Comparison of ENCODE assay signal across 10 mouse cellular contexts in genomic region chr2:53689223-53689880, GRCm38 (mm10).
DNase-seq lines count a peak whose midpoint lies in the region; ATAC-seq and TF ChIP-seq lines count a peak whose summit lies in the region.
"Had no signal": no experiment of that assay in that cellular context is flagged by ENCODE, and none has a peak within 500 bp of the region (broad histone marks: within the 10 kb centered on the region; RNA-seq: fewer than 3 reads in every experiment).

No protein-coding gene starts in this region.

- H3K4me1 ChIP-seq in kidney, postnatal 0 days (replicated peaks; ENCODE audit: insufficient read depth, low read length) = no peaks in the 10 kb centered on the region
- H3K4me1 ChIP-seq: heart, embryonic 10.5 days; limb, embryonic 12.5 days had no signal

- H3K4me3 ChIP-seq in kidney, postnatal 0 days (replicated peaks; ENCODE audit: low read depth, low read length) = no peak overlapping the region
- H3K4me3 ChIP-seq: heart, embryonic 10.5 days; limb, embryonic 12.5 days had no signal

- H3K9me3 ChIP-seq in kidney, postnatal 0 days (replicated peaks; ENCODE audit: low read length) = no peaks in the 10 kb centered on the region
- H3K9me3 ChIP-seq: heart, embryonic 10.5 days; limb, embryonic 12.5 days had no signal

- H3K27me3 ChIP-seq in kidney, postnatal 0 days (ENCODE audit: insufficient read depth, low read length) = no peaks in the 10 kb centered on the region
- H3K27me3 ChIP-seq: limb, embryonic 12.5 days had no signal

- TF ChIP-seq CTCF in kidney, postnatal 0 days (IDR thresholded peaks at IDR 0.05; ENCODE audit: low read depth) = no peak; the same call in 1 of the 2 replicates

- H3K4me2 ChIP-seq in kidney, postnatal 0 days (ENCODE audit: low read length) = no peak overlapping the region
- H3K4me2 ChIP-seq: limb, embryonic 12.5 days had no signal

- 43% methylated on average over 3 of the region's 3 CpGs for WGBS in kidney, postnatal 0 days

- no peak overlapping the region for H3K9ac ChIP-seq in kidney, postnatal 0 days (ENCODE audit: low read depth, low read length)
- H3K9ac ChIP-seq: limb, embryonic 12.5 days had no signal

- no peak for ATAC-seq in kidney, postnatal 0 days (replicated peaks; ENCODE audit: low FRiP score, low read depth)
- ATAC-seq in granulocyte monocyte progenitor cell, adult 5-6 weeks (replicated peaks; ENCODE audit: poor library complexity, severe bottlenecking) = peak; percentile 52

- H3K36me3 ChIP-seq in kidney, postnatal 0 days (ENCODE audit: insufficient read depth, low read length) = no peaks in the 10 kb centered on the region
- H3K36me3 ChIP-seq: heart, embryonic 10.5 days; limb, embryonic 12.5 days had no signal

- H3K27ac ChIP-seq in kidney, postnatal 0 days = no peak overlapping the region
- H3K27ac ChIP-seq: heart, embryonic 10.5 days; limb, embryonic 12.5 days had no signal

- peak; percentile 36 for DNase-seq in kidney, postnatal 0 days (ENCODE audit: low spot score)
- DNase-seq in kidney, postnatal 25 days = no peak
- DNase-seq in brain, adult 2 months (ENCODE audit: low read depth, low spot score) = peak; percentile 32
- peak; percentile 72 for DNase-seq in retina, embryonic 14.5 days (ENCODE audit: low spot score)
- no peak for DNase-seq in adrenal gland, postnatal 36 days
- DNase-seq in spleen, postnatal 4 days (ENCODE audit: low spot score in 2 of 2) = no peak
- DNase-seq: right cerebral cortex, postnatal 25 days had no signal

Comparison
In these comparisons a context has a peak if more than half of its experiments do, and no peak if none do; other contexts are left out.
1. DNase-seq: peak in kidney, postnatal 0 days (single experiment), brain, adult 2 months (single experiment) and retina, embryonic 14.5 days (single experiment); none in kidney, postnatal 25 days (0 of 2), adrenal gland, postnatal 36 days (0 of 2) and spleen, postnatal 4 days (0 of 2).